Mouse (Mus musculus): ENCODE measurements around the gene Megf11. TPM values are rescaled to one million over a fixed set of nuclear protein-coding genes. Genes with fewer than 3 reads are reported as not detected.
"Not testable (repeated sequence)": the region's sequence is repeated elsewhere in the genome, so short reads cannot be mapped to it uniquely, and the experiment has no call there.

Megf11 gene
- polyA plus RNA-seq, 1 experiment from 2014 or later = 18.0 TPM

GRCm38 (mm10) chr9:64651689-64652088 lies 266.3 kb downstream of the Megf11 start:
- H3K4me1 ChIP-seq (replicated peaks) = peaks cover 15% of the 10 kb centered on the region; the same call in 1 of the 2 replicates
- H3K27ac ChIP-seq (replicated peaks) = no peak overlapping the region
- H3K27me3 ChIP-seq = peaks cover 5% of the 10 kb centered on the region
- WGBS = 70% methylated on average over 4 of the region's 4 CpGs
- H3K4me3 ChIP-seq = no peak overlapping the region
- no peak overlapping the region for H3K9ac ChIP-seq
- no peak overlapping the region for H3K4me2 ChIP-seq
- H3K9me3 ChIP-seq = no peaks in the 10 kb centered on the region
- ATAC-seq (ENCODE audit: low read depth) = no peak
- H3K36me3 ChIP-seq = no peaks in the 10 kb centered on the region

GRCm38 (mm10) chr9:64652138-64652537 lies 266.7 kb downstream of the Megf11 start:
- no peaks in the 10 kb centered on the region for H3K36me3 ChIP-seq
- no peak overlapping the region for H3K27ac ChIP-seq (replicated peaks)
- 47% methylated on average over 2 of the region's 2 CpGs for WGBS
- peaks cover 5% of the 10 kb centered on the region for H3K27me3 ChIP-seq
- peaks cover 15% of the 10 kb centered on the region; the same call in 1 of the 2 replicates for H3K4me1 ChIP-seq (replicated peaks)
- no peak overlapping the region for H3K4me3 ChIP-seq
- no peak for ATAC-seq (ENCODE audit: low read depth)
- H3K4me2 ChIP-seq = no peak overlapping the region
- H3K9me3 ChIP-seq = no peaks in the 10 kb centered on the region
- H3K9ac ChIP-seq = no peak overlapping the region

GRCm38 (mm10) chr9:64652841-64653361 lies 267.5 kb downstream of the Megf11 start:
- H3K4me3 ChIP-seq = no peak overlapping the region
- no peak overlapping the region for H3K4me2 ChIP-seq
- H3K4me1 ChIP-seq (replicated peaks) = peaks cover 22% of the 10 kb centered on the region; the same call in 1 of the 2 replicates
- no peak for ATAC-seq (ENCODE audit: low read depth)
- WGBS = 73% methylated on average over 10 of the region's 10 CpGs
- H3K27me3 ChIP-seq = peaks cover 5% of the 10 kb centered on the region
- no peak overlapping the region for H3K27ac ChIP-seq (replicated peaks)
- no peak overlapping the region for H3K9ac ChIP-seq
- no peaks in the 10 kb centered on the region for H3K9me3 ChIP-seq
- H3K36me3 ChIP-seq = no peaks in the 10 kb centered on the region

GRCm38 (mm10) chr9:64654723-64655122 lies 269.3 kb downstream of the Megf11 start:
- no peak overlapping the region for H3K4me3 ChIP-seq
- H3K4me2 ChIP-seq = no peak overlapping the region
- peaks cover 5% of the 10 kb centered on the region for H3K27me3 ChIP-seq
- 47% methylated on average over 10 of the region's 10 CpGs for WGBS
- H3K36me3 ChIP-seq = no peaks in the 10 kb centered on the region
- no peak for ATAC-seq (ENCODE audit: low read depth)
- H3K9ac ChIP-seq = no peak overlapping the region
- 0 out of 2 replicates have a peak overlapping the region, but pooled peaks have one; percentile 52 for H3K27ac ChIP-seq (replicated peaks)
- peaks cover 33% of the 10 kb centered on the region for H3K4me1 ChIP-seq (replicated peaks)
- H3K9me3 ChIP-seq = no peaks in the 10 kb centered on the region

GRCm38 (mm10) chr9:64656613-64657012 lies 271.2 kb downstream of the Megf11 start:
- Histone ChIP-seq H3K4me3 (no peak overlapping the region), H3K4me1 (replicated peaks) (peaks cover 45% of the 10 kb centered on the region), H3K36me3 (no peaks in the 10 kb centered on the region), H3K27me3 (no peaks in the 10 kb centered on the region; the same call in 1 of the 2 replicates), H3K9me3 (no peaks in the 10 kb centered on the region), H3K27ac (replicated peaks) (no peak overlapping the region), H3K9ac (no peak overlapping the region), H3K4me2 (no peak overlapping the region)
- 47% methylated on average over 5 of the region's 5 CpGs for WGBS
- no peak for ATAC-seq (ENCODE audit: low read depth)

GRCm38 (mm10) chr9:64660222-64660621 lies 274.8 kb downstream of the Megf11 start:
- Histone ChIP-seq H3K4me3 (no peak overlapping the region), H3K27me3 (no peaks in the 10 kb centered on the region), H3K27ac (replicated peaks) (peak overlapping the region; percentile 35), H3K4me2 (no peak overlapping the region), H3K36me3 (no peaks in the 10 kb centered on the region), H3K4me1 (replicated peaks) (peaks cover 53% of the 10 kb centered on the region), H3K9ac (no peak overlapping the region), H3K9me3 (no peaks in the 10 kb centered on the region)
- WGBS = 63% methylated on average over 7 of the region's 7 CpGs
- ATAC-seq (ENCODE audit: low read depth) = no peak

- Histone ChIP-seq H3K9me3 (no peaks in the 10 kb centered on the region), H3K27ac (replicated peaks) (peak overlapping the region; percentile 82), H3K4me3 (no peak overlapping the region), H3K9ac (no peak overlapping the region), H3K27me3 (0 out of 2 replicates have a peak, but pooled peaks cover 5% of the 10 kb centered on the region), H3K36me3 (no peaks in the 10 kb centered on the region), H3K4me2 (no peak overlapping the region), H3K4me1 (replicated peaks) (peaks cover 70% of the 10 kb centered on the region)
- peak; percentile 77 for ATAC-seq (ENCODE audit: low read depth)
- 0% methylated on average over 1 of the region's 1 CpGs for WGBS
These were observed 279.2 kb downstream of the Megf11 start for GRCm38 (mm10) chr9:64664612-64665011.

- no peak overlapping the region for H3K9ac ChIP-seq
- WGBS = 25% methylated on average over 4 of the region's 4 CpGs
- H3K4me2 ChIP-seq = no peak overlapping the region
- peaks cover 58% of the 10 kb centered on the region for H3K4me1 ChIP-seq (replicated peaks)
- no peaks in the 10 kb centered on the region for H3K9me3 ChIP-seq
- 0 out of 2 replicates have a peak, but pooled peaks cover 9% of the 10 kb centered on the region for H3K27me3 ChIP-seq
- H3K4me3 ChIP-seq = no peak overlapping the region
- no peaks in the 10 kb centered on the region for H3K36me3 ChIP-seq
- no peak for ATAC-seq (ENCODE audit: low read depth)
- H3K27ac ChIP-seq (replicated peaks) = no peak overlapping the region
These were observed 281.1 kb downstream of the Megf11 start for GRCm38 (mm10) chr9:64666549-64666948.

- Histone ChIP-seq H3K27ac (replicated peaks) (0 out of 2 replicates have a peak overlapping the region, but pooled peaks have one; percentile 62), H3K4me3 (no peak overlapping the region), H3K4me1 (replicated peaks) (peaks cover 54% of the 10 kb centered on the region), H3K9ac (no peak overlapping the region), H3K9me3 (no peaks in the 10 kb centered on the region), H3K36me3 (no peaks in the 10 kb centered on the region), H3K27me3 (0 out of 2 replicates have a peak, but pooled peaks cover 9% of the 10 kb centered on the region), H3K4me2 (no peak overlapping the region)
- no peak for ATAC-seq (ENCODE audit: low read depth)
- 10% methylated on average over 5 of the region's 5 CpGs for WGBS
These were observed 282.1 kb downstream of the Megf11 start for GRCm38 (mm10) chr9:64667513-64667912.

GRCm38 (mm10) chr9:64668001-64668400 lies 282.6 kb downstream of the Megf11 start:
- Histone ChIP-seq H3K9ac (no peak overlapping the region), H3K36me3 (no peaks in the 10 kb centered on the region), H3K4me1 (replicated peaks) (peaks cover 54% of the 10 kb centered on the region), H3K27me3 (0 out of 2 replicates have a peak, but pooled peaks cover 9% of the 10 kb centered on the region), H3K27ac (replicated peaks) (peak overlapping the region; percentile 62; the same call in 1 of the 2 replicates), H3K4me2 (no peak overlapping the region), H3K9me3 (no peaks in the 10 kb centered on the region), H3K4me3 (no peak overlapping the region)
- ATAC-seq (ENCODE audit: low read depth) = no peak
- 27% methylated on average over 2 of the region's 2 CpGs for WGBS

GRCm38 (mm10) chr9:64671341-64672319 lies 286.2 kb downstream of the Megf11 start:
- not testable (repeated sequence) for H3K9ac ChIP-seq; H3K27ac ChIP-seq (replicated peaks); H3K27me3 ChIP-seq; H3K9me3 ChIP-seq; H3K36me3 ChIP-seq; ATAC-seq (ENCODE audit: low read depth); H3K4me2 ChIP-seq; H3K4me3 ChIP-seq
- WGBS = 34% methylated on average over 8 of the region's 11 CpGs
- peaks cover 28% of the 10 kb centered on the region for H3K4me1 ChIP-seq (replicated peaks)

Data from neural tube, embryonic 13.5 days (tissue).